Mouse (Mus musculus): Measurements from ENCODE around the gene Tradd. TPM values are rescaled to one million over a fixed set of nuclear protein-coding genes. Genes with fewer than 3 reads are reported as not detected.

Tradd gene
- polyA plus RNA-seq, 1 experiment from 2014 or later: 14.8 TPM

DNA sequence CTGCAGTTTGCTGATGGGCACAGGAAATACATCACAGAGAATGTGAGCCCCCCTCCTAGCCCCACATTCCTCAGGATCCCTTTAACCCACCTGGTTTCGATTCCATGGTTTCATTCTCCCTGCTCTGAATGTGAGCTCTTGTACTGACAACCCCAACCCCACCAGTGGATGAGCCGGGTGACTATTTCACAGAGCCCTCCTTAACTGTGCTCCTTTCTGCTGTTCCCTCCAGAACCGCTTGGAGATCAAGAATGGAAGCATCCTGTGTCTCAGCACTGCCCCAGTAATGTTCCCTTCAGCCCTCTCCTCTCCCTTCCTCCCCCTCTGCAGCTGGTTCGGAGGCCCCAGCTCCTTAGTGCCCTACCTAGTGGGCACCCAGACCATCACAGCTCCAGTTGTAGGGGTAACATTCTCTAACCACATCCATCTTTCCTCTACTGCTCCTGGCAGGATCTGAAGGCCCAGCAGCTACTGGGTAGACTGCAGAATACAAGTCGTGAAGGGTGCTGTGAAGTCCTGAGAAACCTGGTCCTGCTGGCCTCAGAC, 41.8 kb upstream of the Tradd start:
- Histone ChIP-seq H3K27ac (ENCODE audit: low read depth, low read length) (no peak overlapping the region), H3K9me3 (replicated peaks; ENCODE audit: control insufficient read depth, low read length) (no peaks in the 10 kb centered on the region), H3K36me3 (ENCODE audit: control insufficient read depth, insufficient read depth, low read length) (peaks cover 69% of the 10 kb centered on the region), H3K27me3 (replicated peaks; ENCODE audit: control insufficient read depth, insufficient read depth, low read length) (no peaks in the 10 kb centered on the region), H3K4me3 (ENCODE audit: low read depth, low read length) (no peak overlapping the region), H3K9ac (ENCODE audit: low read length) (no peak overlapping the region; the same call in 1 of the 2 replicates), H3K4me1 (ENCODE audit: control insufficient read depth, insufficient read depth, low read length) (0 out of 2 replicates have a peak, but pooled peaks cover 3% of the 10 kb centered on the region), H3K4me2 (ENCODE audit: low read length) (peak overlapping the region; percentile 36)
- DNase-seq (ENCODE audit: low spot score) (no peak), ATAC-seq (0 out of 2 replicates have a peak, but pooled peaks have one; percentile 6)
- WGBS: 74% methylated on average over 5 of the region's 5 CpGs

DNA sequence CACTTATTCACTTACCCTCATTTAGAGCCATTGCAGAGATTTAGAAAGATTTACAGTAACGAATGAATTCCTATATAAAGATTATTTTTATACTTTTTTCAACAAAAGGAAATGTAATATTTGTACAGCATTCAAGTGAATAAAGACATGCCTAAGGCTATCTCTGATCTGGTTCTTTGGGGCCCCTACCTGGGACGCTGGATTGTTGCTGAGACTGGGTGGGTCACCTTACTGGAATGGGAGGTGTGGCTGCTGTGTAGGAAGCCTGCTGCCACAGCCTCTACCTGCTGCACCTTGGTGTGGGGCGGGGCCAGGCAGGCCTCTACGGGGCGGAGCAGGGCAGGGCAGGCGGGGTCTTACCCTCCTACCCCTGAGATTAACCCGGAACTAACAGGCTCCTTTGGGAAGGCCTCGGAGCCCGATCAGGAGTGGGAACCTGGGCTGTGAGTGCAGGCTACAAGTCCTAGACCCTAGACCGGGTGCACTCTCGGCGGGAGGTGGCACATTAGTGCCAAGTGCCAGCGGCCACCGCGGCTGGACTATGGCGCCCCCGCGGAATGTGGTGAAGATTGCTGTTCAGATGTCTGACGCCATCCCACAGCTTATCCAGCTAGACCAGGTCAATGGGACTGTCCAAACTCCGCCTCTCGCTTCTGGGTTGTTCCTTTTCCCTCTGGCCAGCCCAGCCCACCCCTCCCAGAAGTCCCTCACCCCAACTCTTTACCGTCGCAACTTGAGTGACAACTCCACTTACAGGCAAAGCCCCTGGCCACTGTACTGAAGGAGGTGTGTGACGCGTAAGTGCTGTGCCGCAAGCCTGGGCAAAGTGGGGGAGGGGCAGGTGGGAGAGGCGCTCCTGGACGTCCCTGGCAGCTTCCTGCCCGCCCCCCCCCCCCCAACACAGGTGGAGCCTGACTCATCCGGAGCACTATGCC, 41.1 kb upstream of the Tradd start, which contains the start of gene Elmo3:
Elmo3 (plus strand) TSS at position 391 of the 935 bp plus-strand sequence.
- no peaks in the 10 kb centered on the region for H3K27me3 ChIP-seq (replicated peaks; ENCODE audit: control insufficient read depth, insufficient read depth, low read length)
- DNase-seq (ENCODE audit: low spot score): peak; percentile 21
- peak within 1 kb of the TSS; percentile 46 for H3K9ac ChIP-seq (ENCODE audit: low read length)
- peak within 1 kb of the TSS; percentile 36 for H3K4me2 ChIP-seq (ENCODE audit: low read length)
- H3K36me3 ChIP-seq (ENCODE audit: control insufficient read depth, insufficient read depth, low read length): peaks cover 76% of the 10 kb centered on the region
- 0 out of 2 replicates have a peak, but pooled peaks cover 3% of the 10 kb centered on the region for H3K4me1 ChIP-seq (ENCODE audit: control insufficient read depth, insufficient read depth, low read length)
- ATAC-seq: peak; percentile 33
- H3K27ac ChIP-seq (ENCODE audit: low read depth, low read length): peak within 1 kb of the TSS; percentile 5; the same call in 1 of the 2 replicates
- WGBS: 11% methylated on average over 24 of the region's 30 CpGs
- H3K9me3 ChIP-seq (replicated peaks; ENCODE audit: control insufficient read depth, low read length): no peaks in the 10 kb centered on the region
- H3K4me3 ChIP-seq (ENCODE audit: low read depth, low read length): no peak within 1 kb of the TSS

GRCm38 (mm10) chr8:105304325-105305210, 40.2 kb upstream of the Tradd start:
- peak overlapping the region; percentile 5; the same call in 1 of the 2 replicates for H3K27ac ChIP-seq (ENCODE audit: low read depth, low read length)
- WGBS: 67% methylated on average over 9 of the region's 9 CpGs
- H3K27me3 ChIP-seq (replicated peaks; ENCODE audit: control insufficient read depth, insufficient read depth, low read length): no peaks in the 10 kb centered on the region
- no peaks in the 10 kb centered on the region for H3K9me3 ChIP-seq (replicated peaks; ENCODE audit: control insufficient read depth, low read length)
- no peak overlapping the region for H3K4me2 ChIP-seq (ENCODE audit: low read length)
- no peak overlapping the region for H3K9ac ChIP-seq (ENCODE audit: low read length)
- ATAC-seq (peak; percentile 12), DNase-seq (ENCODE audit: low spot score) (peak; percentile 20)
- H3K4me3 ChIP-seq (ENCODE audit: low read depth, low read length): no peak overlapping the region
- H3K4me1 ChIP-seq (ENCODE audit: control insufficient read depth, insufficient read depth, low read length): 0 out of 2 replicates have a peak, but pooled peaks cover 3% of the 10 kb centered on the region
- H3K36me3 ChIP-seq (ENCODE audit: control insufficient read depth, insufficient read depth, low read length): peaks cover 82% of the 10 kb centered on the region

GRCm38 (mm10) chr8:105303874-105304273, 39.5 kb upstream of the Tradd start:
- ATAC-seq (no peak), DNase-seq (ENCODE audit: low spot score) (no peak)
- peaks cover 81% of the 10 kb centered on the region for H3K36me3 ChIP-seq (ENCODE audit: control insufficient read depth, insufficient read depth, low read length)

GRCm38 (mm10) chr8:105303396-105303795, 39.0 kb upstream of the Tradd start:
- no peak overlapping the region for H3K9ac ChIP-seq (ENCODE audit: low read length)
- no peak overlapping the region for H3K27ac ChIP-seq (ENCODE audit: low read depth, low read length)
- H3K27me3 ChIP-seq (replicated peaks; ENCODE audit: control insufficient read depth, insufficient read depth, low read length): no peaks in the 10 kb centered on the region
- H3K4me3 ChIP-seq (ENCODE audit: low read depth, low read length): no peak overlapping the region
- H3K4me1 ChIP-seq (ENCODE audit: control insufficient read depth, insufficient read depth, low read length): peaks cover 10% of the 10 kb centered on the region
- no peak for DNase-seq (ENCODE audit: low spot score)
- no peak overlapping the region for H3K4me2 ChIP-seq (ENCODE audit: low read length)
- WGBS: 94% methylated on average over 8 of the region's 8 CpGs
- no peaks in the 10 kb centered on the region for H3K9me3 ChIP-seq (replicated peaks; ENCODE audit: control insufficient read depth, low read length)
- no peak for ATAC-seq
- H3K36me3 ChIP-seq (ENCODE audit: control insufficient read depth, insufficient read depth, low read length): peaks cover 80% of the 10 kb centered on the region

More at GRCm38 (mm10) chr8:105303874-105304273, 39.5 kb upstream of the Tradd start:
- no peaks in the 10 kb centered on the region for H3K27me3 ChIP-seq (replicated peaks; ENCODE audit: control insufficient read depth, insufficient read depth, low read length)
- no peaks in the 10 kb centered on the region for H3K9me3 ChIP-seq (replicated peaks; ENCODE audit: control insufficient read depth, low read length)
- WGBS: 84% methylated on average over 9 of the region's 9 CpGs
- peaks cover 5% of the 10 kb centered on the region for H3K4me1 ChIP-seq (ENCODE audit: control insufficient read depth, insufficient read depth, low read length)
- H3K27ac ChIP-seq (ENCODE audit: low read depth, low read length): no peak overlapping the region
- H3K4me3 ChIP-seq (ENCODE audit: low read depth, low read length): no peak overlapping the region
- H3K9ac ChIP-seq (ENCODE audit: low read length): no peak overlapping the region
- no peak overlapping the region for H3K4me2 ChIP-seq (ENCODE audit: low read length)

DNA sequence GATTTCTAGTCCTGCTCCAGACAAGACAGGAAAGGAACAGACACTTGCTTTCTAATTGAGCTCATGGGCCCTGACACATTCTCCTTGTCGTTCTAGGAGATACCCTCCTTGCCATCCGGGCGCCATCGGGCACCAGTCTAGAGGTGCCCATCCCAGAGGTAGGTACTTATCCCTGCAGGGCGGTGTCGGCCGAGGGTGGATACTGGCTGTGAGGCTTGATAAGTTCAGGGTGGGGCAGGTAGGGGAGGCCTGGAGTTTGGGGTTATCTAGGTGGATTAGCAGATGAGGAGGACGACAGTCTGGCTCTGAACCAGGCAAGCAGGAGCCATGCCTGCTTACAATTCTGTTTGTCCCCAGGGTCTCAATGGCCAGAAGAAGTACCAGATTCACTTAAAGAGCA, 35.6 kb upstream of the Tradd start:
- H3K9ac ChIP-seq (ENCODE audit: low read length): no peak overlapping the region
- ATAC-seq (no peak), DNase-seq (ENCODE audit: low spot score) (no peak)
- H3K9me3 ChIP-seq (replicated peaks; ENCODE audit: control insufficient read depth, low read length): no peaks in the 10 kb centered on the region
- 96% methylated on average over 8 of the region's 8 CpGs for WGBS
- H3K4me1 ChIP-seq (ENCODE audit: control insufficient read depth, insufficient read depth, low read length): peaks cover 15% of the 10 kb centered on the region
- H3K27me3 ChIP-seq (replicated peaks; ENCODE audit: control insufficient read depth, insufficient read depth, low read length): no peaks in the 10 kb centered on the region
- H3K27ac ChIP-seq (ENCODE audit: low read depth, low read length): no peak overlapping the region
- no peak overlapping the region for H3K4me2 ChIP-seq (ENCODE audit: low read length)
- peaks cover 61% of the 10 kb centered on the region for H3K36me3 ChIP-seq (ENCODE audit: control insufficient read depth, insufficient read depth, low read length)
- no peak overlapping the region for H3K4me3 ChIP-seq (ENCODE audit: low read depth, low read length)

- Histone ChIP-seq H3K27me3 (replicated peaks; ENCODE audit: control insufficient read depth, insufficient read depth, low read length) (no peaks in the 10 kb centered on the region), H3K9ac (ENCODE audit: low read length) (peak overlapping the region; percentile 91), H3K4me1 (ENCODE audit: control insufficient read depth, insufficient read depth, low read length) (peaks cover 15% of the 10 kb centered on the region), H3K27ac (ENCODE audit: low read depth, low read length) (no peak overlapping the region), H3K4me3 (ENCODE audit: low read depth, low read length) (peak overlapping the region; percentile 97), H3K36me3 (ENCODE audit: control insufficient read depth, insufficient read depth, low read length) (peaks cover 49% of the 10 kb centered on the region), H3K4me2 (ENCODE audit: low read length) (peak overlapping the region; percentile 92), H3K9me3 (replicated peaks; ENCODE audit: control insufficient read depth, low read length) (no peaks in the 10 kb centered on the region)
- DNase-seq (ENCODE audit: low spot score) (no peak), ATAC-seq (no peak)
- 64% methylated on average over 18 of the region's 18 CpGs for WGBS
Observed at GRCm38 (mm10) chr8:105298351-105299252, 34.2 kb upstream of the Tradd start.
